Mouse (Mus musculus) left cerebral cortex, postnatal 25 days (tissue): Measurements from ENCODE around the gene Hist1h1a. TPM values are rescaled to one million over a fixed set of nuclear protein-coding genes. Genes with fewer than 3 reads are reported as not detected.

Experiments used
- DNase-seq, 2 experiments: peaks; one replicate each; pipeline ENCODE4 v3.0.0; 2022; ENCODE audit warnings: low spot score in 2 of 2, mixed read lengths in 1 of 2
- intact Hi-C: fragments of 180-260 bp; cut with DNase I; formaldehyde crosslinking; loops from one replicate; pipeline ENCODE4 v1.15.1; 2025
- microRNA-seq, 2 experiments: library from miRNA; unstranded; fragments of <30 nt; microRNA quantifications; one replicate each; pipeline ENCODE4 v1.2.0; 2022
- total RNA-seq, 2 experiments: library from RNA; stranded (reverse); gene quantifications; 2 replicates each; pipeline ENCODE4 v1.2.3; 2021

The Hist1h1a gene
- total RNA-seq, 2 experiments from 2014 or later = 18.2 to 29.1 TPM

DNA sequence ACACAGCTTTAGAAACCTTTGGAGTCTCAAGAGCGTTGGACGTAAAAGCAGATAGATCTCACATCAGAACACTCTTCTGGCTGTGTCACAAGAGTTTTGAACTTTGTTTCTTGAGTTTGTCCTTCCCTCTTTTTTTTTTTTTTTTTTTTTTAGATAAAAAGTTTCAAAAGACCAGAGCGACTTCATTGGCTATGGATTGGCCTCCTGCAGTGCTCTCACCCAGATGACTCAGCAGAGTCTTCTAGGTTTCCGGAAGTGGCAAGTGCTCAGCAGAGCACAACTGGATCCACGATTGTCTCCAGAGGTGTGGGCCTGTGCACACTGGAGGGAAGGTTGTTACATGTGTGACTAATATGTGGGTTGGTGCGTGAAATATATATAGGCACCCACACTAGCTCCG is 14.9 kb downstream of the Hist1h1a start:
- DNase-seq = no peak
- intact Hi-C loops = no loop called here

DNA sequence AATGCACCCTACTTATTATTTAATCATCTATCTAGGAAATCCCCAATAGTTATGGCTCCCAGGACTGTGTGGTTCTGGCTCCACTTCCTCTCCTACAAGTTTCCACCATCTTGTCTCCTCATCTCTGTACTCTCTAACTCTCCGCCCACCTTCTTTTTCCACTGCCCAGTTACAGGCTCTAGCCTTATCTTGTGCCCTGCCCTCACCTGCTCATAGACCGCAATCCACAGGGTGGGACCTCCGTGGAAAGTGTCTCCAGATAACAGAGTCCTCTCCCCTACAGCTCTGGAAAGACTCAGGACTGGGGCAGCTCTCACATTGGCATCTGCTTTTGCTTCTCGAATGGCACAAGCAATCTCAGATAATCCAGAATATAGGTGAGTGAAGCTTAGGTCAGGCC is 15.6 kb downstream of the Hist1h1a start:
- DNase-seq = no peak
- intact Hi-C loops = no loop called here

DNA sequence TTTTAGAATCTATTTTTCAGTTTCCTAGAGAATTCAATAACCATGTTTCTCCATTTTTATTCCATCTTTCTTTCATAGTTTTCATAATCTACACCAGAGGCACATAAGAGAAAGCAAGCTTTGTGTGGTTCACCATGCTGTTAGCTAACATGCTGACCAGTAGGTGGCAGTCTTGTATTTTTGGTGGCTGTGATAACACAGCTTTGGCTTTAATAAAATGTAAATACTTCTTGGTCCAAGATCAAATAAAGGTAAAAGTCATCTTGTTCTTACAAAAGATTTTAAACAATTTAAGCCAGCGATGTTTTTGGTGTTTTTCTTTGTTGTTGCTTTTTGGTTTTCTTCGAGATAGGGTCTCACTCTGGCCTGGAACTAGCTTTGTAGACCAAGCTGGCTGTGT is 29.1 kb downstream of the Hist1h1a start:
- intact Hi-C loops = loop anchor here (2.0 to 5.0 kb wide), 3 partner anchors 92 to 525 kb away; no protein-coding TSS in a partner anchor
- DNase-seq = peak; percentile 54 to 64

DNA sequence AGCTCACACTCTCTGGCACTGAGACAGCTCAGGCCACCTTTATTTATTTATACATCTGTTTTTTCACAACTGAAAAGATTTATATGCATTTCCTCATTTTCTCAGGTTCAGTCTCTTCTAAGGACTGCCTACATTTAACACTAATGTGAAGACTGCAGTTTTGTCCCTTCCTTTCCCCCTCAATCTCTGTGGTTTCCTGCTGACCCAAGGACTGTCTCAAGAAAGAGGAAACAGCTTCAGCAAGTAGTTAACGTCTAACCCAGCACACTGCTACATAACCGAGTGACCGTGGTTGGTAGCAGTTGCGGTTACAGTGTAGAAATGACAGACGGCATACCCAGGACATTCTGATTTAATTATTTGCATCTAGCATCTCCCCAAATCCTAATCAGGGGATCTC is 35.9 kb downstream of the Hist1h1a start:
- intact Hi-C loops = no loop called here
- DNase-seq = no peak

DNA sequence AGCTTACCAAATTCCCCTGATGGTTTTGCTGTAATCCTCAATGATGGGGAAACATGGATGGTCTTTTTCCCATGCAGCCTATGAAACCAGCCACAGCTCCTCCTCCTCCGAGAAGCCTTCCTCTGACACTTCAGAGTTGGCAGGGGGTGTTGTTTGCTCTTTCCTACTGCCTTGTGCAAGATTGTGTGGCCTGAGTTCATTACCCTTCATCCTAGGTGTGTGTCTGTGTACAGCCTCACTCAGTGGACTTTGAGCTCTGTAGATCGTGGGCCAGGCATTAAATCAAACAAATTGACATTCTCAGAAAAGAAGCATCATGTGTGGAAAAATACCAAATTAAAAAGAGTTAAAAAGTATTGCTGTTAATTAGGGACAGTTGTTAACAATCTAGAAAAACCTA is 41.1 kb downstream of the Hist1h1a start:
- intact Hi-C loops = no loop called here
- DNase-seq = no peak

DNA sequence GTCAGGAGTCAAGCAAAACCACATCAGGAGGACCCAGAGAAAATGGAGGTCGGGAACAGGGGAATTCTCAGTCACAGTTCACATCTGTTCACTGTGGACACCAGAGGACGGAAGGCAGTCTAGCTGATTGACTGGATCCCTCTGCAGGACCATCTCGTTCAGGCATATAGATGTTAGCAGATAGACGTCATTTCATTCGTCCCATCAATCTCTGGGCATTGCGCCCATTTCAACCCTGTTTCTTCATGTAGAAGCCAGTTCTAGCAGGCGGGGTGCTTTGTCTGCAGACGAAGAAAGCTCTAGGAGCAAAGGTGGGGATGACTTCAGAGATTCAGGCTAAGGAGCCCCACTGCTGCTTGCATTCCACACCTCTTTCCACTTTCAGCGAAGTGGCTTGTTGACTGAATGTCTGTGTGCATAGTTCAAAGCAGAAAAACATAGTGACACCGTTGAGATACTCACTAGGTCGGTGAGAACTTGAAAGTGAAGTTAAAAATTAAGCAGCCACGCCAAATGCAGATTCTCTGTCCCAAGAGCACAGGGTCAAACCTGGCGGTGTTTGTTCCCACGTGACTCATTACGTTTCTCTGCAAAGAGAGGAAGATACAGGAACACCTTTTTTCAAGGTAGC is 43.1 kb downstream of the Hist1h1a start, which contains the start of gene Slc17a2:
TSS of gene Slc17a2 (plus strand) at position 572 of the 631 bp plus-strand sequence.
- DNase-seq = no peak
- intact Hi-C loops = no loop called here

Small RNAs within 50 kb of the gene (microRNA-seq; reads per million reads assigned to microRNA genes)
- gene Gm44314 (0 reads per million in 2 experiments), gene Gm44484 (0 reads per million in 2 experiments)

Other genes starting within 250 kb of the Hist1h1a start
- gene Hist1h4h, start 232.6 kb upstream of the Hist1h1a start, total RNA-seq = 100 to 1,000 TPM; 300 to 349 TPM
- 1 to 10 TPM; 1.6 to 3.9 TPM for gene Hist1h2af, start 229.8 kb upstream of the Hist1h1a start, total RNA-seq
- gene Hist1h3g, start 228.2 kb upstream of the Hist1h1a start, total RNA-seq = 1 to 10 TPM; 3.1 to 4.6 TPM
- under 1 TPM; 0.57 to 0.87 TPM for gene Hist1h2bh, start 220.3 kb upstream of the Hist1h1a start, total RNA-seq
- 10 to 100 TPM; 16.0 to 17.8 TPM for gene Hist1h3f, start 219.6 kb upstream of the Hist1h1a start, total RNA-seq
- gene Hist1h4f, start 212.0 kb upstream of the Hist1h1a start, total RNA-seq = 100 to 1,000 TPM; 160 to 188 TPM
- gene Hist1h1d, start 210.4 kb upstream of the Hist1h1a start, total RNA-seq = 1 to 10 TPM; 3.6 to 5.7 TPM
- 10 to 100 TPM; 41.7 to 46.6 TPM for gene Hist1h3e, start 201.3 kb upstream of the Hist1h1a start, total RNA-seq
- gene Hist1h2ae, start 192.4 kb upstream of the Hist1h1a start, total RNA-seq = 1 to 10 TPM; 5.0 to 6.6 TPM
- 10 to 100 TPM; 82.4 to 88.3 TPM for gene Hist1h2bg, start 192.3 kb upstream of the Hist1h1a start, total RNA-seq
- 10 to 100 TPM; 25.7 to 29.4 TPM for gene Hist1h2bf, start 189.5 kb upstream of the Hist1h1a start, total RNA-seq
- gene Hist1h2ad, start 189.3 kb upstream of the Hist1h1a start, total RNA-seq = 1 to 10 TPM; 9.0 to 9.1 TPM
- gene Hist1h3d, start 187.9 kb upstream of the Hist1h1a start, total RNA-seq = 10 to 100 TPM in 1 of 2 experiments, 1 to 10 TPM in 1; 7.2 to 10.5 TPM
- 100 to 1,000 TPM; 121 to 160 TPM for gene Hist1h4d, start 182.1 kb upstream of the Hist1h1a start, total RNA-seq
- gene Hist1h2be, start 142.5 kb upstream of the Hist1h1a start, total RNA-seq = 1 to 10 TPM; 7.4 to 7.7 TPM
- 10 to 100 TPM; 53.2 to 67.9 TPM for gene Hist1h1e, start 141.1 kb upstream of the Hist1h1a start, total RNA-seq
- 1 to 10 TPM; 2.1 to 2.4 TPM for gene Hist1h2ac, start 79.7 kb upstream of the Hist1h1a start, total RNA-seq
- 10 to 100 TPM; 32.7 to 35.0 TPM for gene Hist1h2bc, start 79.5 kb upstream of the Hist1h1a start, total RNA-seq
- not detected for gene Hist1h1t, start 67.9 kb upstream of the Hist1h1a start, total RNA-seq
- gene Hist1h4c, start 65.2 kb upstream of the Hist1h1a start, total RNA-seq = 100 to 1,000 TPM in 1 of 2 experiments, 10 to 100 TPM in 1; 94.8 to 129 TPM
- gene Hfe, start 52.8 kb upstream of the Hist1h1a start, total RNA-seq = 1 to 10 TPM; 3.1 to 3.7 TPM
- gene Hist1h1c, start 24.9 kb upstream of the Hist1h1a start, total RNA-seq = 10 to 100 TPM; 51.7 to 71.1 TPM
- 1 to 10 TPM; 1.9 to 2.6 TPM for gene Hist1h3c, start 18.1 kb upstream of the Hist1h1a start, total RNA-seq
- gene Hist1h2bb, start 16.9 kb upstream of the Hist1h1a start, total RNA-seq = 10 to 100 TPM; 17.5 to 23.2 TPM
- 10 to 100 TPM; 27.5 to 31.4 TPM for gene Hist1h2ab, start 12.5 kb upstream of the Hist1h1a start, total RNA-seq
- gene Hist1h3b, start 11.4 kb upstream of the Hist1h1a start, total RNA-seq = 10 to 100 TPM in 1 of 2 experiments, 1 to 10 TPM in 1; 9.3 to 14.5 TPM
- gene Hist1h4b, start 6.7 kb upstream of the Hist1h1a start, total RNA-seq = 10 to 100 TPM; 87.5 to 89.8 TPM
- 10 to 100 TPM; 47.0 to 58.8 TPM for gene Hist1h4a, start 2.4 kb upstream of the Hist1h1a start, total RNA-seq
- gene Hist1h3a, start 1.3 kb upstream of the Hist1h1a start, total RNA-seq = 10 to 100 TPM; 35.9 to 40.0 TPM
- not detected for gene Trim38, start 6.2 kb downstream of the Hist1h1a start, total RNA-seq
- gene Slc17a2, start 43.3 kb downstream of the Hist1h1a start, total RNA-seq = not detected
- under 1 TPM; 0.11 to 0.16 TPM for gene Slc17a3, start 75.8 kb downstream of the Hist1h1a start, total RNA-seq
- gene Slc17a1, start 104.1 kb downstream of the Hist1h1a start, total RNA-seq = not detected
- gene Slc17a4, start 151.3 kb downstream of the Hist1h1a start, total RNA-seq = not detected
- gene Hist1h2ba, start 170.5 kb downstream of the Hist1h1a start, total RNA-seq = not detected
- not detected for gene Hist1h2aa, start 170.8 kb downstream of the Hist1h1a start, total RNA-seq
- gene Scgn, start 227.5 kb downstream of the Hist1h1a start, total RNA-seq = under 1 TPM; 0.41 to 0.55 TPM